Mouse (Mus musculus) lung, adult 2 months (tissue): ENCODE data around the gene Pamr1.

Source experiments
- CTCF ChIP-seq: fragments of 200-500 bp; IDR thresholded peaks from 2 replicates; pipeline ENCODE4 v1.5.1; 2011; ENCODE audit warnings: mild to moderate bottlenecking, low read length, control low read depth; ENCODE audit not compliant: insufficient read depth
- POLR2A ChIP-seq: fragments of 200-500 bp; IDR thresholded peaks from 2 replicates; pipeline ENCODE4 v1.6.1; 2011; ENCODE audit warnings: low read depth, mild to moderate bottlenecking, control low read depth, low read length, borderline replicate concordance; ENCODE audit errors: extremely low read depth

GRCm38 (mm10) chr2:102541404-102542125 lies 8.2 kb upstream of the Pamr1 start:
- TF ChIP-seq CTCF (no peak), POLR2A (no peak)
